Mouse (Mus musculus) G1E (cell line): ENCODE measurements at regions not wholly inside any gene's neighbourhood (a gene's known extent, or its start where the extent isn't known, plus 50 kb on each side); places are given as distances from the start of the nearest gene placed in this dataset.
"Not testable (repeated sequence)": the region's sequence is repeated elsewhere in the genome, so short reads cannot be mapped to it uniquely, and the experiment has no call there.

Experiments used
- ATAC-seq: 2 replicates; pipeline ENCODE4 v1.8.0; 2016; ENCODE audit warnings: mild to moderate bottlenecking; ENCODE audit not compliant: insufficient number of reproducible peaks, poor library complexity, low FRiP score, severe bottlenecking; ENCODE audit errors: extremely low read depth
- DNase-seq: peaks from one replicate; pipeline ENCODE4 v3.0.0; 2012; ENCODE audit warnings: low spot score
- H3K27me3 ChIP-seq: 2 replicates; pipeline ENCODE4 v1.6.1; 2012; ENCODE audit warnings: mild to moderate bottlenecking, low read length, inconsistent platforms; ENCODE audit not compliant: insufficient read depth
- H3K36me3 ChIP-seq: replicated peaks from 2 replicates; pipeline ENCODE3; 2012; ENCODE audit warnings: mild to moderate bottlenecking, inconsistent platforms
- H3K4me1 ChIP-seq: 2 replicates; pipeline ENCODE4 v1.6.1; 2012; ENCODE audit warnings: low read depth, low read length, inconsistent platforms, mixed read lengths; ENCODE audit not compliant: insufficient read depth
- H3K4me3 ChIP-seq: 2 replicates; pipeline ENCODE4 v1.5.1; 2012; ENCODE audit warnings: low read depth, mild to moderate bottlenecking, inconsistent platforms, low read length, moderate library complexity, mixed read lengths
- H3K9me3 ChIP-seq: replicated peaks from 2 replicates; pipeline ENCODE4 v1.6.1; 2012; ENCODE audit warnings: inconsistent platforms
- CTCF ChIP-seq: IDR thresholded peaks from 2 replicates; pipeline ENCODE4 v1.5.1; 2012; ENCODE audit warnings: low read depth, low read length, inconsistent platforms, mixed read lengths
- GATA1 ChIP-seq: IDR thresholded peaks from 2 replicates; pipeline ENCODE4 v1.6.1; 2012; ENCODE audit warnings: borderline replicate concordance, low read length, inconsistent platforms, mixed read lengths
- GATA2 ChIP-seq: IDR thresholded peaks from 2 replicates; pipeline ENCODE4 v1.6.1; 2012; ENCODE audit warnings: low read depth, low read length, inconsistent platforms, borderline replicate concordance
- POLR2AphosphoS5 ChIP-seq: IDR thresholded peaks from 2 replicates; pipeline ENCODE4 v1.6.1; 2012; ENCODE audit warnings: low read depth, low read length, inconsistent platforms; ENCODE audit not compliant: insufficient replicate concordance
- TAL1 ChIP-seq: conservative IDR thresholded peaks from 2 replicates; pipeline ENCODE4 v1.6.1; 2012; ENCODE audit warnings: low read depth, low read length, inconsistent platforms, mixed read lengths

GRCm38 (mm10) chr19:35157849-35158248, 235.7 kb downstream of the Kif20b start:
- peaks cover 3% of the 10 kb centered on the region for H3K36me3 ChIP-seq
- ATAC-seq = no peak
- no peaks in the 10 kb centered on the region; the same call in 1 of the 2 replicates for H3K9me3 ChIP-seq
- H3K27me3 ChIP-seq = no peaks in the 10 kb centered on the region
- TF ChIP-seq TAL1 = no peak
- no peak for TF ChIP-seq GATA2
- TF ChIP-seq POLR2AphosphoS5 = no peak
- no peak for TF ChIP-seq GATA1
- no peak for TF ChIP-seq CTCF
- peaks cover 38% of the 10 kb centered on the region for H3K4me1 ChIP-seq
- no peak overlapping the region for H3K4me3 ChIP-seq
- no peak for DNase-seq

GRCm38 (mm10) chr19:35164727-35165126, 242.6 kb downstream of the Kif20b start:
- ATAC-seq (peak; percentile 91), DNase-seq (no peak)

GRCm38 (mm10) chr19:35170554-35170953, 248.4 kb downstream of the Kif20b start:
- no peak for TF ChIP-seq GATA1
- TF ChIP-seq POLR2AphosphoS5 = no peak
- no peak for TF ChIP-seq CTCF
- peak; percentile 97 for TF ChIP-seq TAL1
- TF ChIP-seq GATA2 = peak; percentile 97; the same call in 1 of the 2 replicates
- ATAC-seq (peak; percentile 96), DNase-seq (peak; percentile 55)
- H3K36me3 ChIP-seq = peaks cover 10% of the 10 kb centered on the region
- no peaks in the 10 kb centered on the region for H3K27me3 ChIP-seq
- no peaks in the 10 kb centered on the region for H3K9me3 ChIP-seq
- peaks cover 88% of the 10 kb centered on the region for H3K4me1 ChIP-seq
- peak overlapping the region; percentile 64 for H3K4me3 ChIP-seq

More at GRCm38 (mm10) chr19:35164727-35165126, 242.6 kb downstream of the Kif20b start:
- Histone ChIP-seq H3K27me3 (no peaks in the 10 kb centered on the region), H3K4me3 (no peak overlapping the region), H3K9me3 (no peaks in the 10 kb centered on the region), H3K4me1 (peaks cover 68% of the 10 kb centered on the region), H3K36me3 (no peaks in the 10 kb centered on the region)
- TF ChIP-seq GATA1 (no peak), CTCF (no peak), GATA2 (no peak), POLR2AphosphoS5 (no peak), TAL1 (no peak; the same call in 1 of the 2 replicates)

GRCm38 (mm10) chr19:35180102-35180501, 257.9 kb downstream of the Kif20b start:
- no peak for DNase-seq

GRCm38 (mm10) chr19:35205557-35206239, 283.5 kb downstream of the Kif20b start:
- no peaks in the 10 kb centered on the region for H3K27me3 ChIP-seq
- H3K4me3 ChIP-seq = no peak overlapping the region
- H3K36me3 ChIP-seq = no peaks in the 10 kb centered on the region
- TF ChIP-seq GATA2 (no peak), GATA1 (no peak), POLR2AphosphoS5 (no peak), CTCF (no peak), TAL1 (no peak)
- ATAC-seq = no peak
- H3K9me3 ChIP-seq = no peaks in the 10 kb centered on the region
- H3K4me1 ChIP-seq = peaks cover 19% of the 10 kb centered on the region
- DNase-seq = no peak

More at GRCm38 (mm10) chr19:35180102-35180501, 257.9 kb downstream of the Kif20b start:
- H3K4me3 ChIP-seq = no peak overlapping the region
- peaks cover 14% of the 10 kb centered on the region; the same call in 1 of the 2 replicates for H3K4me1 ChIP-seq
- H3K36me3 ChIP-seq = peaks cover 16% of the 10 kb centered on the region
- peaks cover 10% of the 10 kb centered on the region for H3K9me3 ChIP-seq
- no peaks in the 10 kb centered on the region for H3K27me3 ChIP-seq
- no peak for ATAC-seq
- TF ChIP-seq CTCF (no peak), GATA1 (no peak), POLR2AphosphoS5 (no peak), TAL1 (no peak)

- no peaks in the 10 kb centered on the region for H3K36me3 ChIP-seq
- DNase-seq (no peak), ATAC-seq (no peak)
- no peaks in the 10 kb centered on the region for H3K27me3 ChIP-seq
- no peak overlapping the region for H3K4me3 ChIP-seq
- H3K4me1 ChIP-seq = no peaks in the 10 kb centered on the region
- no peaks in the 10 kb centered on the region for H3K9me3 ChIP-seq
- TF ChIP-seq TAL1 (no peak), GATA2 (no peak), POLR2AphosphoS5 (no peak)
Measured at GRCm38 (mm10) chr19:35244188-35244587, 322.0 kb downstream of the Kif20b start.

GRCm38 (mm10) chr19:35247531-35247930, 325.4 kb downstream of the Kif20b start:
- ATAC-seq (no peak), DNase-seq (no peak)
- TF ChIP-seq POLR2AphosphoS5 (no peak), GATA1 (no peak), GATA2 (no peak), CTCF (no peak), TAL1 (no peak)
- H3K27me3 ChIP-seq = no peaks in the 10 kb centered on the region
- H3K4me3 ChIP-seq = no peak overlapping the region
- no peaks in the 10 kb centered on the region for H3K36me3 ChIP-seq
- H3K9me3 ChIP-seq = no peaks in the 10 kb centered on the region
- H3K4me1 ChIP-seq = no peaks in the 10 kb centered on the region

GRCm38 (mm10) chr19:35258634-35259033, 336.5 kb downstream of the Kif20b start:
- not testable (repeated sequence) for H3K36me3 ChIP-seq, ATAC-seq, H3K4me1 ChIP-seq, H3K4me3 ChIP-seq, DNase-seq, H3K27me3 ChIP-seq, H3K9me3 ChIP-seq
